Mouse (Mus musculus) liver, postnatal 0 days (tissue): ENCODE measurements around the gene Ccl19.
"Not testable (repeated sequence)": the region's sequence is repeated elsewhere in the genome, so short reads cannot be mapped to it uniquely, and the experiment has no call there.

ENCODE experiments used
- CTCF ChIP-seq: sonication (generic); IDR thresholded peaks from 2 replicates; pipeline ENCODE4 v1.5.1; 2016; ENCODE audit warnings: antibody characterized with exemption, low read depth
- EP300 ChIP-seq: IDR thresholded peaks from 2 replicates; pipeline ENCODE4 v1.6.1; 2016; ENCODE audit warnings: antibody characterized with exemption, low read depth, mild to moderate bottlenecking

DNA sequence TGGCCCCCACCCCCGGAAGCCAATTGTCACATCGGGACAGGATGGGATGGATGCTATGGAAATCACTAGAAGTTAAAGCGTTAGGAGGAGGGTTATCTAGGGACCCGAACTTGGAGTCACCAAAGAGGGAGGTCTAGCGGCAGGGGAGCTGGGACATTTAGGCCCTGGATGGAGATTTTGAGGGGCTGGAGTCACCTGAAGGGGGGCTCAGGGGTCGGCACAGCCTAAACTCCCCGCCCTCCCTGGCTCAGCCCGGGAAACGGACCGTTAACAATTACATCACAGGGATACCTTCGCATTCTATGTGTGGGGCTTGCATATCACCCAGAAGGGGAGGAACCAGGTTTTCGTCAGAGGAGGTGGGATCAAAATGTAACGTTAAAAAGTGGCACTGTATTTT is 21.1 kb downstream of the Ccl19 start, which contains the start of gene 4930578G10Rik:
- TF ChIP-seq CTCF, EP300: not testable (repeated sequence)
